Mouse (Mus musculus): ENCODE results near the gene Zfp750.
A peak's percentile ranks its signal among the peaks of the same experiment; 100 is the strongest.

The Zfp750 gene

GRCm38 (mm10) chr11:121475699-121476415 is 43.3 kb downstream of the Zfp750 start:
- DNase-seq (ENCODE audit: low read depth, low spot score) = peak; percentile 74

GRCm38 (mm10) chr11:121474831-121475230 is 44.3 kb downstream of the Zfp750 start:
- no peak for DNase-seq (ENCODE audit: low read depth, low spot score)

GRCm38 (mm10) chr11:121467408-121467807 is 51.7 kb downstream of the Zfp750 start:
- DNase-seq (ENCODE audit: low read depth, low spot score) = no peak
